ENCODE assay signal across 8 mouse cellular contexts in the genomic region with DNA sequence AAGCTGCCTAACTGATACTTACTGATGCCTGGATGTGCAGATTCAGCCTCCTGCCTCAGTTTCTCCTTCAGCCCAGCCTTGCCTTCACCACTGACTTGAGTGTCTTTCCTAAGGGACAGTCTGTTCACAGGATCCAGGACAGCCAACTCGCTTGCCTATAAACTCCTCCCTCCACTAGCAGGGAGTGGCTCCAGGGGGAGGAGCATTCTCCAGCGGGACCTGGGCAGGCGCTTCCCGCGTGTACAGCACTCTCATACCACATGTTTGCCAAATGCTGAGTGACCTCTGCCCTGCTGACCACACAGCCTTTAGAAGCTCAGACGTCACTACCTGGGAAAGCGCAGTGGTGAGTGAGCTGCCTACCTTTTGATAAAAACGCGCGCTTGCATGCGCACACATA. TPM values are rescaled to one million over a fixed set of nuclear protein-coding genes. Genes with fewer than 3 reads are reported as not detected.
DNase-seq lines count a peak whose midpoint lies in the region; ATAC-seq and TF ChIP-seq lines count a peak whose summit lies in the region.

No protein-coding gene starts in this region.

- H3K9ac ChIP-seq in MEL (ENCODE audit: control insufficient read depth, low read depth, low read length, poor library complexity, severe bottlenecking) = peak overlapping the region; percentile 61
- peak overlapping the region; percentile 25 for H3K9ac ChIP-seq in limb, embryonic 13.5 days
- no peak overlapping the region for H3K9ac ChIP-seq in neural tube, embryonic 15.5 days (replicated peaks)

- H3K4me2 ChIP-seq in limb, embryonic 13.5 days (replicated peaks) = peak overlapping the region; percentile 58
- 0 out of 2 replicates have a peak overlapping the region, but pooled peaks have one; percentile 13 for H3K4me2 ChIP-seq in neural tube, embryonic 15.5 days

- H3K4me3 ChIP-seq in E14TG2a.4 (replicated peaks; ENCODE audit: low read length) (peak overlapping the region; percentile 74), MEL (ENCODE audit: control insufficient read depth in 1 of 2, insufficient read depth in 1 of 2, low read depth in 2 of 2, low read length in 2 of 2) (peak overlapping the region; percentile 50 to 56)
- peak overlapping the region; percentile 28 for H3K4me3 ChIP-seq in limb, embryonic 13.5 days
- H3K4me3 ChIP-seq in neural tube, embryonic 15.5 days (replicated peaks) = no peak overlapping the region

- no peak for TF ChIP-seq RAD21 in MEL (IDR thresholded peaks at IDR 0.05; ENCODE audit: low read depth, low read length)

- peak; percentile 66 for ATAC-seq in granulocyte monocyte progenitor cell, adult 5-6 weeks (replicated peaks; ENCODE audit: poor library complexity, severe bottlenecking)
- ATAC-seq in limb, embryonic 13.5 days (ENCODE audit: low FRiP score, low read depth) = no peak
- ATAC-seq in neural tube, embryonic 15.5 days (ENCODE audit: low FRiP score) = no peak

- TF ChIP-seq POLR2A in MEL (IDR thresholded peaks at IDR 0.05; ENCODE audit: control insufficient read depth in 1 of 2, insufficient read depth in 1 of 2, low read depth in 1 of 2, low read length in 2 of 2, poor library complexity in 1 of 2) = peak in 1 of 2 experiments; percentile 60; a peak in 2 of 4 replicates

- no peak overlapping the region for H3K27ac ChIP-seq in MEL (ENCODE audit: control insufficient read depth, low read depth, low read length)
- no peak overlapping the region for H3K27ac ChIP-seq in limb, embryonic 13.5 days
- H3K27ac ChIP-seq in neural tube, embryonic 15.5 days (replicated peaks) = no peak overlapping the region

- H3K9me3 ChIP-seq in E14TG2a.4 (ENCODE audit: low read length) (no peaks in the 10 kb centered on the region), MEL (replicated peaks; ENCODE audit: insufficient read depth, low read length) (no peaks in the 10 kb centered on the region)
- no peaks in the 10 kb centered on the region for H3K9me3 ChIP-seq in limb, embryonic 13.5 days
- H3K9me3 ChIP-seq in neural tube, embryonic 15.5 days (replicated peaks) = no peaks in the 10 kb centered on the region

- peak; percentile 78 for DNase-seq in MEL (ENCODE audit: low read depth, low spot score)
- no peak for DNase-seq in thymus, adult 18-20 months
- DNase-seq in MN1 (ENCODE audit: low spot score) = no peak
- no peak for DNase-seq in cerebellum, adult 9-11 months

- 14% methylated on average over 11 of the region's 11 CpGs for WGBS in limb, embryonic 13.5 days
- WGBS in neural tube, embryonic 15.5 days = 31% methylated on average over 11 of the region's 11 CpGs

- no peaks in the 10 kb centered on the region for H3K79me2 ChIP-seq in MEL (ENCODE audit: control insufficient read depth, insufficient read depth, low read length, poor library complexity)

- no peaks in the 10 kb centered on the region for H3K36me3 ChIP-seq in E14TG2a.4 (ENCODE audit: insufficient read depth, low read length)
- H3K36me3 ChIP-seq in MEL (ENCODE audit: control insufficient read depth in 1 of 2, insufficient read depth in 2 of 2, low read length in 2 of 2) = no peaks in the 10 kb centered on the region; a peak in 1 of 4 replicates
- H3K36me3 ChIP-seq in limb, embryonic 13.5 days = no peaks in the 10 kb centered on the region
- H3K36me3 ChIP-seq in neural tube, embryonic 15.5 days = no peaks in the 10 kb centered on the region

- peaks cover 34% of the 10 kb centered on the region for H3K4me1 ChIP-seq in E14TG2a.4 (replicated peaks; ENCODE audit: low read depth, low read length)
- H3K4me1 ChIP-seq in MEL (ENCODE audit: control insufficient read depth in 1 of 2, insufficient read depth in 2 of 2, low read length in 2 of 2) = peaks cover 0 to 8% of the 10 kb centered on the region in 2 experiments; a peak in 2 of 4 replicates
- H3K4me1 ChIP-seq in limb, embryonic 13.5 days = peaks cover 11% of the 10 kb centered on the region; the same call in 1 of the 2 replicates
- peaks cover 5% of the 10 kb centered on the region; the same call in 1 of the 2 replicates for H3K4me1 ChIP-seq in neural tube, embryonic 15.5 days

- TF ChIP-seq EP300 in MEL (IDR thresholded peaks at IDR 0.05; ENCODE audit: low read depth in 1 of 2, low read length in 2 of 2) = no peak

- H3K27me3 ChIP-seq in E14TG2a.4 (ENCODE audit: insufficient read depth, low read length) = no peaks in the 10 kb centered on the region
- H3K27me3 ChIP-seq in MEL (ENCODE audit: control insufficient read depth in 1 of 2, insufficient read depth in 2 of 2, low read length in 2 of 2) = no peaks in the 10 kb centered on the region
- no peaks in the 10 kb centered on the region; the same call in 1 of the 2 replicates for H3K27me3 ChIP-seq in limb, embryonic 13.5 days
- no peaks in the 10 kb centered on the region for H3K27me3 ChIP-seq in neural tube, embryonic 15.5 days (replicated peaks)

- no peak for TF ChIP-seq CTCF in E14TG2a.4 (conservative IDR thresholded peaks at IDR 0.05; ENCODE audit: low read length)
- no peak for TF ChIP-seq CTCF in MEL (IDR thresholded peaks at IDR 0.05 in 2 of 3, conservative IDR thresholded peaks at IDR 0.05 in 1 of 3; ENCODE audit: control insufficient read depth in 1 of 3, insufficient read depth in 1 of 3, low read depth in 2 of 3, low read length in 3 of 3, poor library complexity in 1 of 3, severe bottlenecking in 1 of 3)

TF ChIP-seq in MEL, 35 proteins besides CTCF, POLR2A, EP300 and RAD21 (continues in another document):
- no peak for TF ChIP-seq GATA1 (IDR thresholded peaks at IDR 0.05; ENCODE audit: low read depth, low read length)
- TF ChIP-seq RCOR1 (IDR thresholded peaks at IDR 0.05; ENCODE audit: low read depth, low read length) = no peak
- TF ChIP-seq POLR2AphosphoS2 (IDR thresholded peaks at IDR 0.05; ENCODE audit: low read length) = 0 out of 2 replicates have a peak, but pooled peaks have one; percentile 43
- no peak for TF ChIP-seq ZC3H11A (IDR thresholded peaks at IDR 0.05; ENCODE audit: low read depth, low read length)
- peak; percentile 55 for TF ChIP-seq NELFE (IDR thresholded peaks at IDR 0.05; ENCODE audit: low read depth, low read length)
- no peak for TF ChIP-seq ELF1 (IDR thresholded peaks at IDR 0.05; ENCODE audit: low read depth, low read length)
- TF ChIP-seq GABPA (IDR thresholded peaks at IDR 0.05; ENCODE audit: low read depth, low read length) = no peak
- TF ChIP-seq JUND (IDR thresholded peaks at IDR 0.05; ENCODE audit: low read depth, low read length) = no peak
- TF ChIP-seq MEF2A (IDR thresholded peaks at IDR 0.05; ENCODE audit: extremely low read depth, insufficient replicate concordance, low read depth, low read length, poor library complexity, severe bottlenecking) = no peak
- TF ChIP-seq SIN3A (IDR thresholded peaks at IDR 0.05; ENCODE audit: low read length) = 0 out of 2 replicates have a peak, but pooled peaks have one; percentile 27
- no peak for TF ChIP-seq POLR2AphosphoS5 (IDR thresholded peaks at IDR 0.05; ENCODE audit: borderline replicate concordance, low read depth, low read length)
- no peak for TF ChIP-seq TBP (IDR thresholded peaks at IDR 0.05; ENCODE audit: low read depth, low read length)
- TF ChIP-seq MYB (IDR thresholded peaks at IDR 0.05; ENCODE audit: low read depth, low read length) = no peak
- no peak for TF ChIP-seq ZNF384 (IDR thresholded peaks at IDR 0.05; ENCODE audit: low read depth, low read length)
- TF ChIP-seq ZKSCAN1 (IDR thresholded peaks at IDR 0.05; ENCODE audit: low read depth, low read length) = no peak
- no peak for TF ChIP-seq BHLHE40 (IDR thresholded peaks at IDR 0.05; ENCODE audit: borderline replicate concordance, low read depth, low read length)
- no peak for TF ChIP-seq TAL1 (IDR thresholded peaks at IDR 0.05; ENCODE audit: low read length)
- TF ChIP-seq HCFC1 (IDR thresholded peaks at IDR 0.05; ENCODE audit: low read depth, low read length) = no peak
- TF ChIP-seq MXI1 (IDR thresholded peaks at IDR 0.05; ENCODE audit: low read depth, low read length) = peak; percentile 78
- no peak for TF ChIP-seq ZMIZ1 (IDR thresholded peaks at IDR 0.05; ENCODE audit: low read depth, low read length)
- TF ChIP-seq SMC3 (IDR thresholded peaks at IDR 0.05; ENCODE audit: low read depth, low read length) = no peak
- no peak for TF ChIP-seq USF1 (IDR thresholded peaks at IDR 0.05; ENCODE audit: low read depth, low read length)
- no peak for TF ChIP-seq USF2 (IDR thresholded peaks at IDR 0.05; ENCODE audit: borderline replicate concordance in 1 of 2, insufficient read depth in 1 of 2, low read depth in 1 of 2, low read length in 2 of 2)
- TF ChIP-seq MAX (IDR thresholded peaks at IDR 0.05; ENCODE audit: low read length) = peak; percentile 69; the same call in 1 of the 2 replicates
- no peak for TF ChIP-seq NRF1 (IDR thresholded peaks at IDR 0.05; ENCODE audit: insufficient read depth, low read depth, low read length, poor library complexity, severe bottlenecking)
- TF ChIP-seq CHD1 (IDR thresholded peaks at IDR 0.05; ENCODE audit: low read depth, low read length) = no peak
- TF ChIP-seq E2F4 (IDR thresholded peaks at IDR 0.05; ENCODE audit: borderline replicate concordance, low read depth, low read length) = no peak
- peak; percentile 64; the same call in 1 of the 2 replicates for TF ChIP-seq MYC (IDR thresholded peaks at IDR 0.05; ENCODE audit: low read depth, low read length)
- TF ChIP-seq ETS1 (IDR thresholded peaks at IDR 0.05; ENCODE audit: low read depth, low read length) = no peak

RNA-seq across cellular contexts. Expression of gene Eno1, which starts 15.9 kb away (rescaled TPM):
- total RNA-seq in MEL (2012; rRNA removed) = 254 and 516 TPM in 2 replicates
- 1,000 to 10,000 TPM in 1 of 2 experiments, 100 to 1,000 TPM in 1; 737 to 5,492 TPM for polyA plus RNA-seq in MEL (2012; ENCODE audit: insufficient read depth in 1 of 2, insufficient read length in 2 of 2, low read depth in 1 of 2, low replicate concordance in 2 of 2, missing spikeins in 1 of 2)
- 409 and 424 TPM in 2 replicates for total RNA-seq in granulocyte monocyte progenitor cell, adult 5-6 weeks (2014; fragmentation: Nextera tagmentation)
- 380 and 423 TPM in 2 replicates for total RNA-seq in granulocyte monocyte progenitor cell, adult 5-6 weeks (2017)
- polyA plus RNA-seq in limb, embryonic 13.5 days (2015; fragmentation: Nextera tagmentation; extraction: Ambion mirVana) = 1,739 and 1,773 TPM in 2 replicates
- 1,173 and 1,202 TPM in 2 replicates for polyA plus RNA-seq in neural tube, embryonic 15.5 days (2015; fragmentation: Nextera tagmentation; extraction: Ambion mirVana)

RNA-seq across cellular contexts. Expression of gene Car6, which starts 19.5 kb away (rescaled TPM):
- total RNA-seq in MEL (2012; rRNA removed) = not detected in 2 replicates
- under 1 TPM in 1 of 2 experiments, not detected in 1; 0.19 TPM for polyA plus RNA-seq in MEL (2012; ENCODE audit: insufficient read depth in 1 of 2, insufficient read length in 2 of 2, low read depth in 1 of 2, low replicate concordance in 2 of 2, missing spikeins in 1 of 2)
- total RNA-seq in granulocyte monocyte progenitor cell, adult 5-6 weeks (2014; fragmentation: Nextera tagmentation) = not detected in 2 replicates
- total RNA-seq in granulocyte monocyte progenitor cell, adult 5-6 weeks (2017) = not detected in 2 replicates
- 0.50 and 0.55 TPM in 2 replicates for polyA plus RNA-seq in limb, embryonic 13.5 days (2015; fragmentation: Nextera tagmentation; extraction: Ambion mirVana)
- polyA plus RNA-seq in neural tube, embryonic 15.5 days (2015; fragmentation: Nextera tagmentation; extraction: Ambion mirVana) = not detected in 2 replicates
